Mouse (Mus musculus) ES-Bruce4 (cell line): Measurements from ENCODE around the gene Zap70.

ENCODE experiments used
- EP300 ChIP-seq: IDR thresholded peaks from 2 replicates; pipeline ENCODE4 v1.6.1; 2011; ENCODE audit warnings: low read depth, low read length; ENCODE audit not compliant: insufficient read depth
- POLR2A ChIP-seq: IDR thresholded peaks from one replicate; pipeline ENCODE4 v1.8.1; 2011; ENCODE audit warnings: low read length; ENCODE audit not compliant: insufficient read depth

DNA sequence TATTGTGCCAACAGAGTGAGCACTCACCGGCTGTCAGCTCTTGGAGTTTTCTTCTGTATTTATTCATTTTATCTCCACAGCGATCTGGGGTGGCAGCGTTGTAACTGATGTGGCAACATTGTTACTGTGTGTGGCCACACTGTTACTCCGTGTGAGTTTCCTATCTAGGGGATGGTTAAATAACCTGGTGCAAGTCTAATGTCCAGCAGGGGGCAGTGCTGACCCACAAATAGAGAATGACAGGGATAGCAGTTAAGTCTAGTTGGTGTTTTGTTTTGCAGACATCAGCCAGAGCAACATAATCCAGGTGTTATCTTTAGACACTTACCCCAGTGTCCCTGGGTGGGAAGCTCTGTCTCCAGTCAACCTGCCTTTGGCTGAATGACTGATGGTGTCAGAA lies 24.3 kb upstream of the Zap70 start:
- no peak for TF ChIP-seq POLR2A
- TF ChIP-seq EP300: no peak
